ENCODE assay signal across 9 mouse cellular contexts in genomic region chr6:30617020-30617958, GRCm38 (mm10). TPM values are rescaled to one million over a fixed set of nuclear protein-coding genes. Genes with fewer than 3 reads are reported as not detected.
DNase-seq lines count a peak whose midpoint lies in the region; ATAC-seq and TF ChIP-seq lines count a peak whose summit lies in the region.
"Had no signal": no experiment of that assay in that cellular context is flagged by ENCODE, and none has a peak within 500 bp of the region (broad histone marks: within the 10 kb centered on the region; RNA-seq: fewer than 3 reads in every experiment).

No protein-coding gene starts in this region.

- peak overlapping the region; percentile 71; the same call in 1 of the 2 replicates for H3K27ac ChIP-seq in kidney, embryonic 14.5 days (ENCODE audit: low read depth, low read length)
- H3K27ac ChIP-seq in bone marrow, adult 2 months (ENCODE audit: control insufficient read depth, insufficient read depth, low read depth, low read length, poor library complexity): no peak overlapping the region
- peak overlapping the region; percentile 84 for H3K27ac ChIP-seq in hindbrain, embryonic 11.5 days (ENCODE audit: low read depth, low read length)

- no peaks in the 10 kb centered on the region for H3K27me3 ChIP-seq in kidney, embryonic 14.5 days (ENCODE audit: control insufficient read depth, insufficient read depth, low read length)
- H3K27me3 ChIP-seq in hindbrain, embryonic 11.5 days (ENCODE audit: control insufficient read depth, insufficient read depth, low read length): no peaks in the 10 kb centered on the region

- H3K4me3 ChIP-seq in kidney, embryonic 14.5 days (ENCODE audit: low read length): peak overlapping the region; percentile 10; the same call in 1 of the 2 replicates
- peak overlapping the region; percentile 28 for H3K4me3 ChIP-seq in bone marrow, adult 2 months (replicated peaks; ENCODE audit: control insufficient read depth, low read depth, low read length)
- peak overlapping the region; percentile 15 for H3K4me3 ChIP-seq in hindbrain, embryonic 11.5 days (ENCODE audit: low read depth, low read length)

- WGBS in kidney, embryonic 14.5 days: 8% methylated on average over 13 of the region's 13 CpGs
- 5% methylated on average over 13 of the region's 13 CpGs for WGBS in bone marrow, adult 2 months
- WGBS in hindbrain, embryonic 11.5 days: 2% methylated on average over 12 of the region's 13 CpGs

- H3K4me1 ChIP-seq in kidney, embryonic 14.5 days (ENCODE audit: control insufficient read depth, insufficient read depth, low read length): peaks cover 29% of the 10 kb centered on the region
- peaks cover 3% of the 10 kb centered on the region; the same call in 1 of the 2 replicates for H3K4me1 ChIP-seq in bone marrow, adult 2 months (ENCODE audit: control insufficient read depth, insufficient read depth, low read length)
- H3K4me1 ChIP-seq in hindbrain, embryonic 11.5 days (replicated peaks; ENCODE audit: control insufficient read depth, insufficient read depth, low read length): peaks cover 16% of the 10 kb centered on the region; the same call in 1 of the 2 replicates

- H3K9me3 ChIP-seq in kidney, embryonic 14.5 days (ENCODE audit: control insufficient read depth, low read length): no peaks in the 10 kb centered on the region
- no peaks in the 10 kb centered on the region for H3K9me3 ChIP-seq in hindbrain, embryonic 11.5 days (ENCODE audit: control insufficient read depth, low read length)

- DNase-seq in kidney, adult 18-20 months: no peak
- peak; percentile 69 for DNase-seq in hindbrain, embryonic 11.5 days (ENCODE audit: low spot score)
- no peak for DNase-seq in layer of hippocampus, postnatal 36 days
- no peak for DNase-seq in ovary, postnatal 14 days (ENCODE audit: low spot score)
- no peak for DNase-seq in layer of hippocampus, postnatal 10 days (ENCODE audit: low spot score in 2 of 2)

- ATAC-seq in kidney, embryonic 14.5 days (ENCODE audit: low FRiP score, low TSS enrichment): peak; percentile 82
- ATAC-seq in hindbrain, embryonic 11.5 days (ENCODE audit: low FRiP score): peak; percentile 55
- peak; percentile 31; the same call in 1 of the 2 replicates for ATAC-seq in megakaryocyte, adult 5-6 weeks (ENCODE audit: poor library complexity, severe bottlenecking)

- TF ChIP-seq CTCF in bone marrow, adult 2 months (IDR thresholded peaks at IDR 0.05; ENCODE audit: control insufficient read depth, insufficient read depth, low read length): no peak

- H3K36me3 ChIP-seq in kidney, embryonic 14.5 days (ENCODE audit: control insufficient read depth, insufficient read depth, low read length): no peaks in the 10 kb centered on the region
- no peaks in the 10 kb centered on the region for H3K36me3 ChIP-seq in hindbrain, embryonic 11.5 days (ENCODE audit: control insufficient read depth, insufficient read depth, low read length)

- peak overlapping the region; percentile 36 for H3K4me2 ChIP-seq in kidney, embryonic 14.5 days (replicated peaks; ENCODE audit: low read depth, low read length)
- peak overlapping the region; percentile 51 for H3K4me2 ChIP-seq in hindbrain, embryonic 11.5 days (replicated peaks; ENCODE audit: low read depth, low read length)

- peak overlapping the region; percentile 40; the same call in 1 of the 2 replicates for H3K9ac ChIP-seq in kidney, embryonic 14.5 days (ENCODE audit: low read depth, low read length)
- H3K9ac ChIP-seq in hindbrain, embryonic 11.5 days (ENCODE audit: low read depth, low read length): no peak overlapping the region

- no peak for TF ChIP-seq POLR2A in bone marrow, adult 2 months (IDR thresholded peaks at IDR 0.05; ENCODE audit: borderline replicate concordance, control insufficient read depth, low read depth, low read length)

RNA-seq across cellular contexts. Expression of gene Cpa5, which starts 6.5 kb away (rescaled TPM):
- polyA plus RNA-seq in kidney, embryonic 14.5 days (2014; fragmentation: Nextera tagmentation; extraction: Ambion mirVana): 0.57 and 1.0 TPM in 2 replicates
- polyA plus RNA-seq in bone marrow, adult 2 months (2011; ENCODE audit: insufficient read depth, insufficient read length, low replicate concordance, missing spikeins): not detected in 2 replicates
- 0.15 TPM in 1 of 2 replicates, not detected in the other for polyA plus RNA-seq in hindbrain, embryonic 11.5 days (2014; fragmentation: Nextera tagmentation; extraction: Ambion mirVana)
- not detected in 2 replicates for total RNA-seq in megakaryocyte, adult 5-6 weeks (2015)
- not detected in 2 replicates for total RNA-seq in megakaryocyte, adult 5-6 weeks (2017)
- total RNA-seq in layer of hippocampus, postnatal 36 days (2021): not detected
- total RNA-seq in layer of hippocampus, postnatal 10 days (2021): not detected
- polyA plus RNA-seq: small intestine, adult 2 months had no signal

RNA-seq across cellular contexts. Expression of gene Cpa1, which starts 21.7 kb away (rescaled TPM):
- 1.8 and 2.0 TPM in 2 replicates for polyA plus RNA-seq in kidney, embryonic 14.5 days (2014; fragmentation: Nextera tagmentation; extraction: Ambion mirVana)
- not detected in 2 replicates for polyA plus RNA-seq in bone marrow, adult 2 months (2011; ENCODE audit: insufficient read depth, insufficient read length, low replicate concordance, missing spikeins)
- polyA plus RNA-seq in hindbrain, embryonic 11.5 days (2014; fragmentation: Nextera tagmentation; extraction: Ambion mirVana): 0.11 and 0.28 TPM in 2 replicates
- not detected in 2 replicates for total RNA-seq in megakaryocyte, adult 5-6 weeks (2015)
- not detected in 2 replicates for total RNA-seq in megakaryocyte, adult 5-6 weeks (2017)
- not detected for total RNA-seq in layer of hippocampus, postnatal 36 days (2021)
- total RNA-seq in layer of hippocampus, postnatal 10 days (2021): not detected

RNA-seq across cellular contexts. Expression of gene Cpa4, which starts 49.1 kb away (rescaled TPM):
- polyA plus RNA-seq in kidney, embryonic 14.5 days (2014; fragmentation: Nextera tagmentation; extraction: Ambion mirVana): 0.09 and 0.12 TPM in 2 replicates
- polyA plus RNA-seq in bone marrow, adult 2 months (2011; ENCODE audit: insufficient read depth, insufficient read length, low replicate concordance, missing spikeins): not detected in 2 replicates
- polyA plus RNA-seq in hindbrain, embryonic 11.5 days (2014; fragmentation: Nextera tagmentation; extraction: Ambion mirVana): 3.5 and 3.9 TPM in 2 replicates
- total RNA-seq in megakaryocyte, adult 5-6 weeks (2015): not detected in 2 replicates
- total RNA-seq in megakaryocyte, adult 5-6 weeks (2017): not detected in 2 replicates
- total RNA-seq in layer of hippocampus, postnatal 36 days (2021): not detected
- not detected for total RNA-seq in layer of hippocampus, postnatal 10 days (2021)
- polyA plus RNA-seq: small intestine, adult 2 months had no signal

Comparison
In these comparisons a context has a peak if more than half of its experiments do, and no peak if none do; other contexts are left out.
1. ATAC-seq: peak in every context shown above with its lines; median percentile 82 in kidney, embryonic 14.5 days; 55 in hindbrain, embryonic 11.5 days; 31 in megakaryocyte, adult 5-6 weeks.